Mouse (Mus musculus): ENCODE measurements around the gene Ubiad1. TPM values are rescaled to one million over a fixed set of nuclear protein-coding genes. Genes with fewer than 3 reads are reported as not detected.

Gene Ubiad1
- polyA plus RNA-seq, 1 experiment from 2014 or later = 19.5 TPM

GRCm38 (mm10) chr4:148442598-148442997 is 2.0 kb downstream of the Ubiad1 start:
- Histone ChIP-seq H3K27ac (no peak overlapping the region), H3K4me1 (peaks cover 18% of the 10 kb centered on the region), H3K4me3 (no peak overlapping the region), H3K9me3 (no peaks in the 10 kb centered on the region), H3K27me3 (replicated peaks) (no peaks in the 10 kb centered on the region), H3K9ac (no peak overlapping the region), H3K36me3 (0 out of 2 replicates have a peak, but pooled peaks cover 3% of the 10 kb centered on the region), H3K4me2 (replicated peaks) (no peak overlapping the region)
- WGBS = 91% methylated on average over 7 of the region's 7 CpGs
- no peak for ATAC-seq (ENCODE audit: low FRiP score, low read depth)

- no peak overlapping the region for H3K9ac ChIP-seq
- H3K4me3 ChIP-seq = no peak overlapping the region
- H3K9me3 ChIP-seq = no peaks in the 10 kb centered on the region
- ATAC-seq (ENCODE audit: low FRiP score, low read depth) = no peak
- 93% methylated on average over 5 of the region's 5 CpGs for WGBS
- no peak overlapping the region for H3K4me2 ChIP-seq (replicated peaks)
- 0 out of 2 replicates have a peak, but pooled peaks cover 3% of the 10 kb centered on the region for H3K36me3 ChIP-seq
- no peaks in the 10 kb centered on the region for H3K27me3 ChIP-seq (replicated peaks)
- peaks cover 18% of the 10 kb centered on the region for H3K4me1 ChIP-seq
- H3K27ac ChIP-seq = no peak overlapping the region
Observed at GRCm38 (mm10) chr4:148441931-148442330, 2.6 kb downstream of the Ubiad1 start.

GRCm38 (mm10) chr4:148435657-148436330 is 8.8 kb downstream of the Ubiad1 start:
- Histone ChIP-seq H3K4me1 (no peaks in the 10 kb centered on the region), H3K27ac (no peak overlapping the region), H3K9ac (peak overlapping the region; percentile 9; the same call in 1 of the 2 replicates), H3K36me3 (peaks cover 7% of the 10 kb centered on the region; the same call in 1 of the 2 replicates), H3K4me3 (no peak overlapping the region), H3K9me3 (no peaks in the 10 kb centered on the region), H3K27me3 (replicated peaks) (no peaks in the 10 kb centered on the region), H3K4me2 (replicated peaks) (no peak overlapping the region)
- WGBS = 60% methylated on average over 6 of the region's 6 CpGs
- no peak for ATAC-seq (ENCODE audit: low FRiP score, low read depth)

DNA sequence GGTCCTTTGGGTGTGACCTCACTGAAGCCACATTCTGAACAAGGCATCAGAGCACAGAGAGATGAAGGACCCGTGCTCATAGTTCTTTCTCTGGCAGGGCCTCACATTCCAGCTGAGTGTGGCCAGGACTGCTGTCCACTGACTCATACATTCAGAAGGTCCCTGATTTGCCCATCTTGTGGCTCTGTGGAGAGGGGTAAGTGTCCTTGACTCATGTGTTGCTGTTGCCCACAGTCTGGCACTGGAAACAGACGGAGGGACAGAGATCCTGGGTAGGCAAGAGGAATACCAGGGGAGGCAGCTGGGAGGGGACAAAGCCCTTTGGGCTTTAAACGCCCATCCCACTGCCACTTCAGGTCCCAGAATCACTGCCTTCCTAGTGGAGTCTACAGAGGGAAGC is 9.5 kb downstream of the Ubiad1 start:
- Histone ChIP-seq H3K36me3 (peaks cover 4% of the 10 kb centered on the region; the same call in 1 of the 2 replicates), H3K9ac (peak overlapping the region; percentile 9; the same call in 1 of the 2 replicates), H3K4me3 (no peak overlapping the region), H3K27ac (no peak overlapping the region), H3K9me3 (no peaks in the 10 kb centered on the region), H3K4me1 (no peaks in the 10 kb centered on the region), H3K27me3 (replicated peaks) (no peaks in the 10 kb centered on the region), H3K4me2 (replicated peaks) (no peak overlapping the region)
- WGBS = 88% methylated on average over 3 of the region's 3 CpGs
- ATAC-seq (ENCODE audit: low FRiP score, low read depth) = no peak

- peaks cover 4% of the 10 kb centered on the region; the same call in 1 of the 2 replicates for H3K36me3 ChIP-seq
- no peaks in the 10 kb centered on the region for H3K9me3 ChIP-seq
- no peaks in the 10 kb centered on the region for H3K4me1 ChIP-seq
- 81% methylated on average over 4 of the region's 4 CpGs for WGBS
- H3K9ac ChIP-seq = no peak overlapping the region
- no peak overlapping the region for H3K4me3 ChIP-seq
- no peaks in the 10 kb centered on the region for H3K27me3 ChIP-seq (replicated peaks)
- no peak for ATAC-seq (ENCODE audit: low FRiP score, low read depth)
- H3K4me2 ChIP-seq (replicated peaks) = no peak overlapping the region
- H3K27ac ChIP-seq = no peak overlapping the region
Observed at GRCm38 (mm10) chr4:148434554-148434953, 10.0 kb downstream of the Ubiad1 start.

- H3K27me3 ChIP-seq (replicated peaks) = no peaks in the 10 kb centered on the region
- H3K4me2 ChIP-seq (replicated peaks) = no peak overlapping the region
- no peaks in the 10 kb centered on the region for H3K4me1 ChIP-seq
- WGBS = 81% methylated on average over 5 of the region's 5 CpGs
- no peaks in the 10 kb centered on the region for H3K9me3 ChIP-seq
- no peak overlapping the region for H3K27ac ChIP-seq
- ATAC-seq (ENCODE audit: low FRiP score, low read depth) = no peak
- no peak overlapping the region for H3K4me3 ChIP-seq
- no peak overlapping the region for H3K9ac ChIP-seq
- H3K36me3 ChIP-seq = peaks cover 4% of the 10 kb centered on the region; the same call in 1 of the 2 replicates
Observed at GRCm38 (mm10) chr4:148433813-148434212, 10.8 kb downstream of the Ubiad1 start.

DNA sequence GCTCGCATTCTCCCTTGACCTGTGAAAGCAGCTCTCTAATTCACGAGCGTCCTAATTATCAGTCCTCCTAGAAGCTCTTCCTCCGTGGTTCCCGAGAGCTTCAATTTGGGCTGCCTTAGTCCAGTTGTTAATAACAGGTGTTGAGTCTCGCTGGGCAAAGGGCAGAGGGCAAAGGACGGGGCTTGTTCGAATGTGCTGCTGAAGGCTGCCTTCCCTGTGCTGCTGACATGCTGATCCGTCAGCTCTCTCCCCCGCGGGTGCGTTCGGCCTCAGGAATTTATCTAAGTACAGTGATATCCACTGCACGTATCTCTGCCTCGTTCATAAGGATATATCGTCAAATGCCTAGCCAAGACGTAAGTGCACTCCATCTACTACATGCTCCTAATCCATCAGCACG is 11.2 kb downstream of the Ubiad1 start:
- whole genome bisulfite sequencing = 86% methylated on average over 18 of the region's 18 CpGs
- H3K4me2 ChIP-seq (replicated peaks) = no peak overlapping the region
- H3K9me3 ChIP-seq = no peaks in the 10 kb centered on the region
- peaks cover 4% of the 10 kb centered on the region; the same call in 1 of the 2 replicates for H3K36me3 ChIP-seq
- H3K9ac ChIP-seq = no peak overlapping the region
- no peak overlapping the region for H3K27ac ChIP-seq
- no peaks in the 10 kb centered on the region for H3K27me3 ChIP-seq (replicated peaks)
- no peak overlapping the region for H3K4me3 ChIP-seq
- no peak for ATAC-seq (ENCODE audit: low FRiP score, low read depth)
- H3K4me1 ChIP-seq = no peaks in the 10 kb centered on the region

- Histone ChIP-seq H3K9ac (no peak overlapping the region), H3K4me2 (replicated peaks) (no peak overlapping the region), H3K36me3 (peaks cover 4% of the 10 kb centered on the region; the same call in 1 of the 2 replicates), H3K27ac (no peak overlapping the region), H3K27me3 (replicated peaks) (no peaks in the 10 kb centered on the region), H3K4me1 (0 out of 2 replicates have a peak, but pooled peaks cover 4% of the 10 kb centered on the region), H3K4me3 (no peak overlapping the region), H3K9me3 (no peaks in the 10 kb centered on the region)
- ATAC-seq (ENCODE audit: low FRiP score, low read depth) = no peak
- 84% methylated on average over 4 of the region's 4 CpGs for WGBS
Observed at GRCm38 (mm10) chr4:148432488-148432887, 12.1 kb downstream of the Ubiad1 start.

DNA sequence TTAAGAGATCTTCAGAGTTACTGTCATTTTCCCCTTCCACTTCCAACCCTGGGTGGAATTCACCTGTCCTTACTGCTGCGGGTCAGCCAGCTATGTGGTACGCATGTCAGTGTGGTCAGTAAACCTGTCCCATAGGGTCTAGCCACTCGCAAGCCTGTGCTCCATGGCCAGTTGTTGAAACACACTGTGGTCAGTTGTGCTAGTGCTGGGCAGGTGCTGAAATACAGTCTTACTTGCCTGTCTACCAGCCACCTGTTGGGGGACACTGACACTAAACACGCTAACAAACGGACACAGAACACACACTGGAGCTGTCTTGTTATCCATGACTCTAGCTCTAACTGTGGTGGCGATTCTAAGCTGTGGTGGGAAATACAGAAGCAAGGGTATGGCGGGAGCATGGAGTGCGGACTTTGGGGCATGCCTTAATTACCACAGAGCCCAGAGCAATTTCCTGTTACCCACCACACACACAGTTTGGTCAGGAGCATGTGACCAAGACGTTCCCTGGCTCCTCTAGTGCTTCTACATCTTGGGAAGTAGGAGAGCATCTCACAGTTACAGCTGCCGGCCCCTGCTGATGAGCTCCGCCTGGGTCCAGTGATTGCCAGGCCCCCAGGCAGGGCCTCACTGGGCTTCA is 13.6 kb downstream of the Ubiad1 start:
- 0 out of 2 replicates have a peak, but pooled peaks cover 6% of the 10 kb centered on the region for H3K4me1 ChIP-seq
- H3K27me3 ChIP-seq (replicated peaks) = no peaks in the 10 kb centered on the region
- H3K4me3 ChIP-seq = no peak overlapping the region
- no peaks in the 10 kb centered on the region for H3K9me3 ChIP-seq
- peaks cover 1% of the 10 kb centered on the region; the same call in 1 of the 2 replicates for H3K36me3 ChIP-seq
- H3K27ac ChIP-seq = no peak overlapping the region
- H3K9ac ChIP-seq = no peak overlapping the region
- 84% methylated on average over 11 of the region's 11 CpGs for WGBS
- no peak for ATAC-seq (ENCODE audit: low FRiP score, low read depth)
- H3K4me2 ChIP-seq (replicated peaks) = no peak overlapping the region

DNA sequence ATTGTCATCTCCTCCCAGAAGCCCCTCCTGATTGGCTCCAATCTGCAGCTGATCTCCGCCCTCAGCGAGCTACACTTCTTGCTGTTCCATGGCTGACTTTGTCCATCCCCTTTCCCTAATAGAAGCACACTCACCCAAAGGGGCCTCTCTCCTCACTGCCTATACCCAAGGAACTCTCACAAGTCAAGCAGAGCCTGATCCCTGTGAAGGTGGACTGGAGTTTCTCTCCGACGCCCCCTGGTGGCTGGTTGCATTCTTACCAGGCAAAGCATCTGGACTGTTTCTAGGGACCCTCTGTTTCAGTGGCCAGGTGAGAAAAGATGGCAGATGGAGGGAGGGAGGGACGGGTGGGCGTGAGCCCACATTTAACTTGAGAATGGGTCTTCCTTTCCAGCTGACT is 14.9 kb downstream of the Ubiad1 start:
- Histone ChIP-seq H3K9ac (no peak overlapping the region), H3K9me3 (no peaks in the 10 kb centered on the region), H3K36me3 (no peaks in the 10 kb centered on the region), H3K4me2 (replicated peaks) (no peak overlapping the region), H3K27ac (no peak overlapping the region), H3K27me3 (replicated peaks) (no peaks in the 10 kb centered on the region), H3K4me1 (peaks cover 13% of the 10 kb centered on the region; the same call in 1 of the 2 replicates), H3K4me3 (no peak overlapping the region)
- ATAC-seq (ENCODE audit: low FRiP score, low read depth) = peak; percentile 41; the same call in 1 of the 2 replicates
- 24% methylated on average over 6 of the region's 6 CpGs for WGBS

DNA sequence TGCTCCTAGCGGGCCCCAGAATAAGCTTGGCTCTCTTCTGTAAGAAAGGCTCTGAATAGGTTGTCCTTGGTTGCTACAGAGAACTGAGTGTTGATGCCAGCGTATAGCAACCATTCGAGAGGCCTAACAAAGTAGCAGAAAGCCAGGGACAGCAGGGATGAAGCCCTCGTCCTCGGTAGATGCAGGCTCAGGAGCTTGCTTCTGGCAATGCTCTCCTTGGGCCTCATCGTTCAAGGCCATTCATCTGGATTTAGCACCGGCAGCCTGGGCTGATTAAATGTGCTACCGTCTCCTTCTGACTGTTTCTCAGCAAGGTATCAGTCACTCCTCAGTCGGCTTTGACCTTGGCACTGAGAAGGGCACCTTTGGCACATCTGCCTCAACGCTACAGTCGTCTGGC is 15.4 kb downstream of the Ubiad1 start:
- Histone ChIP-seq H3K9ac (no peak overlapping the region), H3K4me3 (no peak overlapping the region), H3K27me3 (replicated peaks) (no peaks in the 10 kb centered on the region), H3K4me1 (peaks cover 13% of the 10 kb centered on the region; the same call in 1 of the 2 replicates), H3K4me2 (replicated peaks) (no peak overlapping the region), H3K9me3 (no peaks in the 10 kb centered on the region), H3K27ac (no peak overlapping the region), H3K36me3 (no peaks in the 10 kb centered on the region)
- ATAC-seq (ENCODE audit: low FRiP score, low read depth) = no peak
- 80% methylated on average over 11 of the region's 11 CpGs for WGBS

DNA sequence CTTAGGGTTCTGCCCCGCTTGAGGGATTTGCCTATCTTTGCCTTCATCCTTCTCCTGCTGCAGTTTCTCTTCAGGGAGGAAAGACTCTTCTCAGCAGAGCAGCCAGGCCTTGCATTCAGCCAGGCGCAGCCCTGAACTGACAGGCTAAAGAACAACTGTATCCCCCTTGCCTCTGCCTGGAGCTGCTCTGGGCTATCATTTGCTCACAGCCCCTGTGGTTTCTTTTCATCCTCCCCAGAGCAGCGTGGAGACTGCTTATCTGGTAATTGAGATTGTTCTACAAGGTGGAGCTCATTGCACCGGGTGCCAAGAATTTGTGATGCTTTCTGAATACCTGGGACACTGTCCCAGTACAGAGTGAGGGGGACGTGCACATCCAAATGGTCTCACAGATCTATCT is 16.0 kb downstream of the Ubiad1 start:
- H3K9ac ChIP-seq = no peak overlapping the region
- peaks cover 13% of the 10 kb centered on the region; the same call in 1 of the 2 replicates for H3K4me1 ChIP-seq
- H3K4me3 ChIP-seq = no peak overlapping the region
- no peak overlapping the region for H3K27ac ChIP-seq
- no peaks in the 10 kb centered on the region for H3K27me3 ChIP-seq (replicated peaks)
- no peaks in the 10 kb centered on the region for H3K36me3 ChIP-seq
- no peaks in the 10 kb centered on the region for H3K9me3 ChIP-seq
- ATAC-seq (ENCODE audit: low FRiP score, low read depth) = no peak
- 86% methylated on average over 5 of the region's 5 CpGs for WGBS
- H3K4me2 ChIP-seq (replicated peaks) = no peak overlapping the region
